ENCODE assay signal across 20 mouse cellular contexts in genomic region chr1:180382358-180382757, GRCm38 (mm10). TPM values are rescaled to one million over a fixed set of nuclear protein-coding genes. Genes with fewer than 3 reads are reported as not detected.
DNase-seq lines count a peak whose midpoint lies in the region; ATAC-seq and TF ChIP-seq lines count a peak whose summit lies in the region.
"Had no signal": no experiment of that assay in that cellular context is flagged by ENCODE, and none has a peak within 500 bp of the region (broad histone marks: within the 10 kb centered on the region; RNA-seq: fewer than 3 reads in every experiment).

No protein-coding gene starts in this region.

- DNase-seq in heart, adult 9 months (ENCODE audit: low spot score in 2 of 2): no peak
- DNase-seq in lung, postnatal 0 days (ENCODE audit: low spot score): no peak
- no peak for DNase-seq in lung, postnatal 10 days
- DNase-seq in embryonic facial prominence, embryonic 10.5 days (ENCODE audit: low spot score): no peak
- DNase-seq in stomach, postnatal 0 days (ENCODE audit: low spot score): no peak
- no peak for DNase-seq in spleen, postnatal 4 days (ENCODE audit: low spot score in 2 of 2)
- DNase-seq: adrenal gland, postnatal 10 days; cerebellum, adult 11 months; cerebellum, postnatal 25 days; embryo, embryonic 11 days; kidney, adult 11 months; lung, adult 2 months; right cerebral cortex, postnatal 4 days; thymus, postnatal 36 days had no signal

- peak overlapping the region; percentile 11; the same call in 1 of the 2 replicates for H3K4me2 ChIP-seq in heart, embryonic 12.5 days
- H3K4me2 ChIP-seq in lung, postnatal 0 days (replicated peaks; ENCODE audit: low read depth, low read length): no peak overlapping the region
- H3K4me2 ChIP-seq in stomach, postnatal 0 days (replicated peaks; ENCODE audit: low read depth): no peak overlapping the region
- H3K4me2 ChIP-seq: limb, embryonic 12.5 days; liver, embryonic 12.5 days; neural tube, embryonic 12.5 days had no signal

- no peak for TF ChIP-seq CTCF in lung, postnatal 0 days (IDR thresholded peaks at IDR 0.05)
- TF ChIP-seq CTCF in stomach, postnatal 0 days (IDR thresholded peaks at IDR 0.05; ENCODE audit: low read depth): no peak

- H3K9ac ChIP-seq in heart, embryonic 12.5 days: peak overlapping the region; percentile 16; the same call in 1 of the 2 replicates
- no peak overlapping the region for H3K9ac ChIP-seq in lung, postnatal 0 days (replicated peaks; ENCODE audit: low read depth)
- H3K9ac ChIP-seq in stomach, postnatal 0 days (ENCODE audit: low read length): no peak overlapping the region
- H3K9ac ChIP-seq: limb, embryonic 12.5 days; liver, embryonic 12.5 days; neural tube, embryonic 12.5 days had no signal

- WGBS in heart, embryonic 12.5 days: 27% methylated on average over 8 of the region's 8 CpGs
- WGBS in lung, postnatal 0 days: 36% methylated on average over 8 of the region's 8 CpGs
- WGBS in embryonic facial prominence, embryonic 10.5 days: 41% methylated on average over 8 of the region's 8 CpGs
- WGBS in stomach, postnatal 0 days: 25% methylated on average over 8 of the region's 8 CpGs

- H3K27ac ChIP-seq in heart, embryonic 12.5 days (ENCODE audit: poor library complexity, severe bottlenecking): no peak overlapping the region
- 0 out of 2 replicates have a peak overlapping the region, but pooled peaks have one; percentile 14 for H3K27ac ChIP-seq in lung, postnatal 0 days (ENCODE audit: low read length)
- H3K27ac ChIP-seq in embryonic facial prominence, embryonic 10.5 days (replicated peaks): peak overlapping the region; percentile 48; the same call in 1 of the 2 replicates
- peak overlapping the region; percentile 40 for H3K27ac ChIP-seq in stomach, postnatal 0 days (replicated peaks)
- H3K27ac ChIP-seq: limb, embryonic 12.5 days; liver, embryonic 12.5 days; midbrain, embryonic 10.5 days; neural tube, embryonic 12.5 days had no signal

- H3K27me3 ChIP-seq in heart, embryonic 12.5 days (replicated peaks): no peaks in the 10 kb centered on the region
- H3K27me3 ChIP-seq in lung, postnatal 0 days (replicated peaks; ENCODE audit: insufficient read depth, low read length): no peaks in the 10 kb centered on the region
- H3K27me3 ChIP-seq in embryonic facial prominence, embryonic 10.5 days (replicated peaks; ENCODE audit: low read depth, poor library complexity, severe bottlenecking): no peaks in the 10 kb centered on the region
- H3K27me3 ChIP-seq in stomach, postnatal 0 days (ENCODE audit: control insufficient read depth, insufficient read depth, low read length): no peaks in the 10 kb centered on the region
- H3K27me3 ChIP-seq: limb, embryonic 12.5 days; liver, embryonic 12.5 days; neural tube, embryonic 12.5 days had no signal

- no peak for TF ChIP-seq EP300 in lung, postnatal 0 days (IDR thresholded peaks at IDR 0.05)
- no peak for TF ChIP-seq EP300 in stomach, postnatal 0 days (optimal IDR thresholded peaks at IDR 0.05)

- no peak for ATAC-seq in heart, embryonic 12.5 days (ENCODE audit: insufficient number of reproducible peaks, low FRiP score)
- ATAC-seq in lung, postnatal 0 days: no peak
- no peak for ATAC-seq in stomach, postnatal 0 days (ENCODE audit: low FRiP score, low TSS enrichment)
- ATAC-seq: forebrain, embryonic 14.5 days; liver, embryonic 12.5 days had no signal

- peaks cover 36% of the 10 kb centered on the region for H3K4me1 ChIP-seq in heart, embryonic 12.5 days (replicated peaks)
- H3K4me1 ChIP-seq in lung, postnatal 0 days (ENCODE audit: insufficient read depth, low read depth, low read length): peaks cover 3% of the 10 kb centered on the region; the same call in 1 of the 2 replicates
- H3K4me1 ChIP-seq in embryonic facial prominence, embryonic 10.5 days: peaks cover 51% of the 10 kb centered on the region
- 0 out of 2 replicates have a peak, but pooled peaks cover 2% of the 10 kb centered on the region for H3K4me1 ChIP-seq in stomach, postnatal 0 days (replicated peaks; ENCODE audit: control insufficient read depth, insufficient read depth)

- H3K9me3 ChIP-seq in heart, embryonic 12.5 days (replicated peaks): no peaks in the 10 kb centered on the region
- no peaks in the 10 kb centered on the region for H3K9me3 ChIP-seq in lung, postnatal 0 days (ENCODE audit: low read length)
- H3K9me3 ChIP-seq in embryonic facial prominence, embryonic 10.5 days: no peaks in the 10 kb centered on the region
- H3K9me3 ChIP-seq in stomach, postnatal 0 days (ENCODE audit: control insufficient read depth, low read length): no peaks in the 10 kb centered on the region
- H3K9me3 ChIP-seq: limb, embryonic 12.5 days; liver, embryonic 12.5 days; midbrain, embryonic 10.5 days; neural tube, embryonic 12.5 days had no signal

- no peak overlapping the region for H3K4me3 ChIP-seq in heart, embryonic 12.5 days
- no peak overlapping the region for H3K4me3 ChIP-seq in lung, postnatal 0 days (ENCODE audit: low read depth, low read length)
- no peak overlapping the region for H3K4me3 ChIP-seq in embryonic facial prominence, embryonic 10.5 days
- H3K4me3 ChIP-seq in stomach, postnatal 0 days (ENCODE audit: low read depth, low read length): no peak overlapping the region
- H3K4me3 ChIP-seq: limb, embryonic 12.5 days; liver, embryonic 12.5 days; midbrain, embryonic 10.5 days; neural tube, embryonic 12.5 days had no signal

- H3K36me3 ChIP-seq in heart, embryonic 12.5 days: no peaks in the 10 kb centered on the region
- H3K36me3 ChIP-seq in lung, postnatal 0 days (ENCODE audit: insufficient read depth, low read length): no peaks in the 10 kb centered on the region
- H3K36me3 ChIP-seq in embryonic facial prominence, embryonic 10.5 days (replicated peaks): 0 out of 2 replicates have a peak, but pooled peaks cover 2% of the 10 kb centered on the region
- H3K36me3 ChIP-seq in stomach, postnatal 0 days (ENCODE audit: control insufficient read depth, insufficient read depth, low read length): no peaks in the 10 kb centered on the region
- H3K36me3 ChIP-seq: limb, embryonic 12.5 days; liver, embryonic 12.5 days; midbrain, embryonic 10.5 days; neural tube, embryonic 12.5 days had no signal

RNA-seq across cellular contexts. Expression of gene Itpkb, which starts 52.1 kb away (rescaled TPM):
- 7.2 and 9.1 TPM in 2 replicates for polyA plus RNA-seq in heart, embryonic 12.5 days (2016; fragmentation: Nextera tagmentation; extraction: Ambion mirVana)
- 8.4 and 11.9 TPM in 2 replicates for polyA plus RNA-seq in lung, postnatal 0 days (2015; fragmentation: Nextera tagmentation; extraction: Ambion mirVana)
- 4.9 and 6.2 TPM in 2 replicates for polyA plus RNA-seq in embryonic facial prominence, embryonic 10.5 days (2016; fragmentation: Nextera tagmentation; extraction: Ambion mirVana)
- polyA plus RNA-seq in stomach, postnatal 0 days (2015; fragmentation: Nextera tagmentation; extraction: Ambion mirVana): 3.7 and 4.0 TPM in 2 replicates
